Mouse (Mus musculus) effector memory CD4-positive, alpha-beta T cell, adult 5 months (primary cell): ENCODE data around the gene Gm10563. TPM values are rescaled to one million over a fixed set of nuclear protein-coding genes. Genes with fewer than 3 reads are reported as not detected.

Source experiments
- polyA plus RNA-seq: library from polyadenylated mRNA; unstranded; fragments of 100-300 nt; shearing (Covaris generic); gene quantifications from one replicate; pipeline ENCODE4 v1.2.1, GENCODE M21; 2017

The Gm10563 gene
- polyA plus RNA-seq = not detected

GRCm38 (mm10) chr4:155645308-155645707 is at the start of gene Gm10563:
Gene Gm10563, minus strand, starts transcription at chr4:155645408.

DNA sequence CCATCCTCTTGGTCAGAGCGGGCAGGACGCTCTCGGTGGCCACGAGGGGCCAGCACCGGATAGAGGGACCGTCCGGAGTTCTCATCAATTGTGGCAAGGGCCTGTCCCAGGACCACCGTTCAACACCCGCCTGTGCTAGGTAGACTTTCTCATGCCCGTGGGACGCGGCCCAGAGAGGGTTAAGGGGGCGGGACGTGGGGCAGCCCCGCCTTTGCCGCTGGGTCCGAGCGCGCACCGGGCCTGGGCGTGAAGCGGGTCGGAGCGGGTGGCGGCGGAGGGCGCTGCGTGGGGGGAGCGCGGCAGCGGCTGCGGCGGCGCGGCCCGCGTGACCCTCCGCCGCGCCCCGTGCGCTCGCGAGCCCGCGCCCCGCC is 48.9 kb upstream of the Gm10563 start, which contains the start of gene Fndc10:
TSS of gene Fndc10 (plus strand) at position 232 of the 371 bp plus-strand sequence.

DNA sequence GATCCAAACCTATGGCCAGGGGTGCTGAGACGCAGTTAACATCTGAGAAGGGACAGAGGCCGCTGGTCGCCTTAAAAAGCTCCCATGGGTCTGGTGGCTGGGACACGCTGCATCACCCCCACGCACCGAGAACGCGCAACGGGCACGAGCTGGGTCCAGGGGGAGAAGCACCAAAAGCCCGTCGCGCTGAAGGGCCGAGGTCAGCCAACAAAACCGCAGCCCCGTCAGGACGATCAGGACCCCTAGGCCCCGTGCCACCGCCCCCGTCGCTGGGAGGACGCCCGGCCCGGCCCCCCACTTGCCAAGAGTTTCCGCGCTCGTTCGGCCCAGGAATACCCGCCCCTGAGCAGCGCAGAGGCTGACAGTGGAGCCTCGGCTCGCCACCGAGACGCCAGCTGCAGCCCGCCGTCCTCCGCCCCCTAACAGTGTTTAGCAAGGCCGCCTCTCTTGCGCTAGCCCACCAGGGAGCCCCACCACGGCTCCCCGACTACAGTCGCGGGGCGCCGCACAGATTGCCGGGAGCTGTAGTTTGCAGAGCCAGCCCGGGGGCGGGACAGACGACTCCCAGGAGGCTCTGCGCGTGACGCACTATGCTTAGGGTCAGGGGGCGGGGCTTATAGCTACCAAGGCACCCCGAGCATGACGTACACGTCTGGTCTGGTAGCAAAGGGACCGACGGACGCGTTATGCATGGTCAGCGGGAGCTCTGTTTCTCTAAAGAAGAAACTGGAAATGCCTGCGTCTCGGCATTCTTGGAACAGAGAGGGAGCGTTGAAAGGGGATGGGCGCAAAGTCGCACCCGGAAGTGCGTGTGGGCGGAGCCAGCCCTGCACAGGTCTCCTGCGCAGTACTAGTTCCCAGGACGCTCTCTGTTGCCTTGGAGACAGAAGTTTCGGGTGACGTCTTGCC is 23.7 kb upstream of the Gm10563 start, which contains the start of gene Mib2:
TSS of gene Mib2 (minus strand) at position 510 of the 909 bp plus-strand sequence.

GRCm38 (mm10) chr4:155653086-155653450 is 7.9 kb upstream of the Gm10563 start, which contains the start of gene Mmp23:
Gene Mmp23, minus strand, starts transcription at chr4:155653384.

GRCm38 (mm10) chr4:155624338-155625291 is 20.6 kb downstream of the Gm10563 start, which contains the start of gene Cdk11b:
Gene Cdk11b, plus strand, starts transcription at chr4:155624854.

GRCm38 (mm10) chr4:155601091-155601996 is 43.9 kb downstream of the Gm10563 start, which contains the start of gene Slc35e2:
Gene Slc35e2, plus strand, starts transcription at chr4:155601416.

Other genes starting within 250 kb of the Gm10563 start
- gene Gabrd, start 247.3 kb downstream of the Gm10563 start, polyA plus RNA-seq = 0.32 TPM
- 3.9 TPM for gene Cfap74, start 236.2 kb downstream of the Gm10563 start, polyA plus RNA-seq
- gene Tmem52, start 176.3 kb downstream of the Gm10563 start, polyA plus RNA-seq = not detected
- 438 TPM for gene Gnb1, start 154.0 kb downstream of the Gm10563 start, polyA plus RNA-seq
- gene Nadk, start 83.0 kb downstream of the Gm10563 start, polyA plus RNA-seq = 98.5 TPM
- 25.6 TPM for gene Slc35e2, start 44.0 kb downstream of the Gm10563 start, polyA plus RNA-seq
- gene Cdk11b, start 20.6 kb downstream of the Gm10563 start, polyA plus RNA-seq = 793 TPM
- not detected for gene Mmp23, start 8.0 kb upstream of the Gm10563 start, polyA plus RNA-seq
- gene Mib2, start 23.8 kb upstream of the Gm10563 start, polyA plus RNA-seq = 48.6 TPM
- gene Fndc10, start 48.9 kb upstream of the Gm10563 start, polyA plus RNA-seq = 11.6 TPM
- gene Ssu72, start 59.4 kb upstream of the Gm10563 start, polyA plus RNA-seq = 83.3 TPM
- 0.11 TPM for gene Tmem240, start 89.4 kb upstream of the Gm10563 start, polyA plus RNA-seq
- gene Atad3a, start 115.7 kb upstream of the Gm10563 start, polyA plus RNA-seq = 69.8 TPM
- gene Vwa1, start 129.3 kb upstream of the Gm10563 start, polyA plus RNA-seq = 0.14 TPM
- gene Tmem88b, start 140.5 kb upstream of the Gm10563 start, polyA plus RNA-seq = not detected
- not detected for gene Ankrd65, start 145.0 kb upstream of the Gm10563 start, polyA plus RNA-seq
- 52.7 TPM for gene Mrpl20, start 157.5 kb upstream of the Gm10563 start, polyA plus RNA-seq
- gene Ccnl2, start 167.1 kb upstream of the Gm10563 start, polyA plus RNA-seq = 336 TPM
- 103 TPM for gene Aurkaip1, start 185.9 kb upstream of the Gm10563 start, polyA plus RNA-seq
- 1.7 TPM for gene Mxra8, start 194.3 kb upstream of the Gm10563 start, polyA plus RNA-seq
- gene Dvl1, start 202.0 kb upstream of the Gm10563 start, polyA plus RNA-seq = 78.2 TPM
- 0.66 TPM for gene Tas1r3, start 218.0 kb upstream of the Gm10563 start, polyA plus RNA-seq
- gene Cptp, start 224.0 kb upstream of the Gm10563 start, polyA plus RNA-seq = 4.3 TPM
- 58.5 TPM for gene Ints11, start 224.1 kb upstream of the Gm10563 start, polyA plus RNA-seq
- 29.1 TPM for gene Pusl1, start 246.4 kb upstream of the Gm10563 start, polyA plus RNA-seq
- gene Acap3, start 246.4 kb upstream of the Gm10563 start, polyA plus RNA-seq = 29.0 TPM